Mouse (Mus musculus) thymus, adult 2 months (tissue): ENCODE measurements around the gene Carns1.

Experiments
- CTCF ChIP-seq: fragments of 200-500 bp; IDR thresholded peaks from 2 replicates; pipeline ENCODE4 v1.5.1; 2012; ENCODE audit warnings: mild to moderate bottlenecking, control low read depth, low read length, moderate library complexity, borderline replicate concordance; ENCODE audit not compliant: control insufficient read depth, poor library complexity, insufficient read depth; ENCODE audit errors: extremely low read depth
- POLR2A ChIP-seq: fragments of 200-500 bp; IDR thresholded peaks from 2 replicates; pipeline ENCODE4 v1.6.1; 2012; ENCODE audit warnings: mild to moderate bottlenecking, low read length, control low read depth, moderate library complexity; ENCODE audit not compliant: control insufficient read depth, poor library complexity, insufficient read depth; ENCODE audit errors: extremely low read depth

- TF ChIP-seq CTCF (no peak), POLR2A (peak; percentile 17; the same call in 1 of the 2 replicates)
Measured at GRCm38 (mm10) chr19:4184976-4185975, 10.0 kb upstream of the Carns1 start.
